Mouse (Mus musculus): Measurements from ENCODE around the gene Rnf103.

Rnf103 gene

DNA sequence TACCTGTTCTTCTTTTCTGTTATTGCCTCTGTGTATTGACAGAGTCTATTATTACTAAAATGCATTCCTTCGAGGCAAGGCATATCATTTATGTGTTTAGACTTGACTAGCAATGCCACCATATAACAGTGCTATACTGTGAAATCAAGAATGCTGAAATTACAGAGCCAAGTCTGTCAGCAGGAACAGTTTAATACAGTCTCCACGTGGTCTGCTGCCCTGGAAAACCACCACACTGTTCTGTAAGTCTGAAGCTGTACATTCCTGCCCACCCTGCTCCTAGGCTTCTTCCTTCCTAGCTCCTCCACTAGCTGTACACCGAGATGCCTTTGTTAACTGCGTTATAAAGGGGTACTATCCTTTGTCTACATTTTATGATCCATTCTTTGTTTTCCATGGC is 1.6 kb upstream of the Rnf103 start:
- in situ Hi-C loops (cut with MboI, MseI), result loop anchor here (5.0 kb wide), 1 partner anchor 50 kb away; the partner anchor contains the start of gene Rmnd5a

DNA sequence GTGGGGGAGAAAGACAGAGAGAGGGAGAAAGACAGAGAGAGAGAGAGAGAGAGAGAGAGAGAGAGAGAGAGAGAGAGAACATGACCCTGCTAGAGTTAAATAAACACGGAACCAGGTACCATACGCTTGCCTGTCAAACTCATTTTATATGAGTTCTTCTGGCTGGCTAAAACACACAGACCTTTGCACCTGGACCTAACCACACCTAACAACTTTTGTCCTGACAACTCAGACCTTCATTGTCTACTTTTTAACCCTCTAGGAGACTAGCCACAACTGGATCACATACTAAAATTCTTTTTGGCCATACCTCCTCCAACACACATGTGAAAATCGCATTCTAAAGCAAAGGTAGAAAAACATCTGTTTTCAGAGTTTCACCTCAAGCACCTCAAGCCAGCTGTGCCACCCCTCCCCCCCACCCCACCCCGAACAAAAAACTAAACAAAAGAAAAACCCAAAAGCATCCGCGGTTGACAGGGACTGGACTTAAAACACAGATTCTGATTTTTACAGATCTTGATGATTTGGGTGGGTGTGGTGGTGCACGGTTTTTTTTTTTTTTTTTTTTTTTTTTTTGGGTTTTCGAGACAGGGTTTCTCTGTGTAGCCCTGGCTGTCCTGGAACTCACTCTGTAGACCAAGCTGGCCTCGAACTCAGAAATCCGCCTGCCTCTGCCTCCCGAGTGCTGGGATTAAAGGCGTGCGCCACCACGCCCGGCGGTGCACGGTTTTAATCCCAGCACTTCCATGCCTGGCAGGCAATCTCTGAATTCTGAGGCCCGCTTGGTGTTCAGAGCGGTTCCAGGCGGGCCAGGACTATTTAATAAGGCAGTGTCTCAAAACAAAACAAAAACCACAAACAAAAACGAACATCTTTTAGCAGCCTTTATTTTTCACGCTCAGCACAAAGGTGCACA is 679 bp upstream of the Rnf103 start:
- in situ Hi-C loops (cut with MboI, MseI), result loop anchor here (5.0 kb wide), 1 partner anchor 51 kb away; the partner anchor contains the start of gene Rmnd5a

DNA sequence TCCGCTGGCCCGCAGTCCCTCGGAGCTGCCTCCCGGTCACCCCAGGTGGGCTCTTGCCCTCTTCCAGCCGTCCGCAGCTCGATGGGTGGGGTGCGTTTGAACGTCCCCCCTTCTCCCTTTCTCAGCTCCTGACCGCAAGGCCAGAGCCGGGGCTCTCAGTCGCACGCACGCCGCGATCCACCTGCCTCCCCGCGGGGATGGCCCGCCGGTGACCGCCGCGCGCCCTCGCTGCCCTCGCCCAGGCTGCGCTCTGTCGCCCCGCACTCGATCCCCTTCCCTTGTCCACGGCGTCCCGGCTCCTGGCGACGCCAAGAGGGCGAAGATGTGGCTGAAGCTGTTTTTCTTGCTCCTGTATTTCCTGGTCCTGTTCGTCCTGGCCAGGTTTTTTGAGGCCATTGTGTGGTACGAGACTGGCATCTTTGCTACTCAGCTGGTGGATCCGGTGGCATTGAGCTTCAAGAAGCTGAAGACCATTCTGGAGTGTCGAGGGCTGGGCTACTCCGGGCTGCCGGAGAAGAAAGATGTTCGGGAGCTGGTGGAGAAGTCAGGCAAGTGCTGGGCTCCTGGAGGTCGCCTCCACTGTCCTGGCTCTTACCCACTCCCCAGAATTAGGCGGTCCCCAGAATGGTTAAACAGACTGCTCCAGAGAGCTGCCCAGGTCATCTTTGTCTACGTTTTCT is 787 bp downstream of the Rnf103 start:
- in situ Hi-C loops (cut with MboI, MseI), result loop anchor here (5.0 kb wide), 1 partner anchor 52 kb away; the partner anchor contains the start of gene Rmnd5a

DNA sequence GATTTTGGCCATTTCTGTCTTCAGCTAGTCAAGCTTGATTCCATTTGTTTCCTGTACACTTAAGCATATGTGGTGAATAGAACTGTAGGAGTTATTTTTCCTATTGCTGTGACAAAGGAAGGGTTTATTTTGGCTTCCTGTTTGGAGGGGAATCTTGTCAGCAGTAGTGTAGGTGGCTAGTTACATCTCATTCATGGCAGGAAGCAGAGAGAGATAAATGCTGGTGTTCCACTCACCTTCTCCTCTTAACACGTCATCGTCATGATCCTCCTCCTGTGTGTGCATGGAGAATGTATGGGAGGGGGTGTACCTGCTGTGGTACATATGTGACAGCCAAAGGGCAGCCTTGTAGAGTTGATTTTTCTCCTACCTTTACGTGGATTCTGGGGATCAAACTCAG is 6.9 kb downstream of the Rnf103 start:
- in situ Hi-C loops (cut with MboI, MseI), result no loop called here

DNA sequence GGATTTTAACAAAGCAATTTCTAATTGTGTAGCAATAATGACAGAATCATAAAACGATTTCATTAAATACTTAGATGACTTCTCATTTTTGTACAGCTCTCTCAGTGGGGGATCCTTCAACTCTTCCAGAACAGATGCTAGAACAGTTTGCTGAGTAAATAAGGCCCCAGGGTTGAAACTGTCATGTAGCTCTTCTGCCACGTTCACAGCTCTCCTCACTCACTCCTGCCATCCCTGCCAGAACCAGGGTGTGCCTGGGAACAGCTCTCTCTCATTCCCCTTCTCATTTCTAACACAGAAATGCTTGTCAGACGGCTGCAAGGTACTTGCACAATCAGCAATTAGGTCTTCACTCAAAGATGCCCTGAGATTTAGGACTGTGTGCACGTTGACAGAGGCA is 9.3 kb downstream of the Rnf103 start:
- in situ Hi-C loops (cut with MboI, MseI), result no loop called here

DNA sequence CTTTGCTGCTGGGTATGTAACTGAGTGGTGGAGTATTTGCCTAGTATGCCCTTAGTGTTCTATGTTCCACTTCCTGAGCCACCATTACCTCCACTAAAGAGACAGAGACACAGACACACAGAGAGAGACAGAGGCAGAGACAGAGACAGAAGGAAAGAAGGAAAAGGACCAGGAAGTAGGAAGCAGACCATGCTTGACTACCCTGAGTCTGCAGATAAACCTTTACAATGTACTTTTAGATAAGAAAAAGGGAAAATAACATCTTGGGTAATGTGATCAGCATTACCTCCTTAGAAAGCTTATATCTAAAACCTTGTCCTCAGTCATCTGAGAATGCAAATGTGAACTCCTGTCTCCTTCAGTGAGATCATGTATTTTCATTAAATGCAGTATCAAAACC is 10.0 kb downstream of the Rnf103 start:
- in situ Hi-C loops (cut with MboI, MseI), result no loop called here

DNA sequence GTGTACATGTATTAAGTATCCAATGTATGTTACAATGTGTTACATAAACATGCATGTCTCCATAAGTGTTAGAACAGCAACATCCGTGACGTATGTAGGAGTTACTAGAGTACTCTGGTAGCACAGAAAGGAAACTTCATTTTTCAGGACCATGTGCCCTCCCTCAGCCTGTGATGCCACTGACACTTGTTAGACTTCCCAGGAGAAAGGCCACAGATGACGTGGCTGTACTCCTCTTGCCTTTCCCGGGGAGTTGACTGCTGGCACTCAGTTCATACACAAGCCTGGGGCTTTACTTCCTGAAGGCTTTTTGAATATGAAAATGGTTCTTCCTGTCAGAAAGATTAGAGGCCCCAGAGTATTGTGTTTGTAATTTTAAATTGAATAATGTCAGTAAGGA is 10.4 kb downstream of the Rnf103 start:
- in situ Hi-C loops (cut with MboI, MseI), result no loop called here

DNA sequence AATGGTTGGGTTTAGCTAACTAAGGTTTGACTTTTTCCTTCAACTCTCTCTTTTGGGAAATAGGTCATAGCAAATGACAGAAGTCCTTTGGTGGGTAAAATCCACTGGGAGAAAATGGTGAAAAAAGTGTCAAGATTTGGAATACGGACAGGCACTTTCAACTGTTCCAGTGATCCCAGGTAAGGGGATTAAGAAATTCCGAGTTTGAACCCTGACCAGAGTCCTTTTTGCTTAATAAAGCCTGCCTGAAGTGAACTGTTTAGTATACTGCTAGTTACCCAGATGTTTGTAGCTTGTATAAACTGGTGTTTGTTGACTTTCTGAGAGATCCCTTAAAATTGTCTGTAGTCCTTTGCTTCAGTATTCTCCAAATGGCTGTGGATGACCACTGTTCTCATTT is 12.0 kb downstream of the Rnf103 start:
- in situ Hi-C loops (cut with MboI, MseI), result loop anchor here (5.0 kb wide), 1 partner anchor 67 kb away; no protein-coding TSS in a partner anchor

DNA sequence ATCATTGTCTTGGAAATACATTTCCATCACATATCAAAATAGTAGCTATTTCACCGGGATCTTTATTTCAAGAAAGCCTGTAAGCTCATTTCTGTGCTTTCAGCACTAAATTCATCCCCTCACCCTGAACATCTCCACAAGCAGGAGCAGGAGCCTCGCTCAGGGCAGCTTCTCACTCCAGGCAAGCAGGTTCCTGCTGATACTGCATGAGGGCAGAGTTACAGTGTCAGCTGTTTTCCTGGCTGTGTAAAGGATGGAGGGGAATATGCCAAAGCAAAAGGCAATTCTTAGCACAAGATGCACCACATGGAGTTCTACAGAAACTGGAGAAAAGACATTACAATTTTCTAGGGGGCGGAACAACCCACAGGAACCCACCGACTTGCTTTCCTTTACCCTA is 25.8 kb downstream of the Rnf103 start:
- in situ Hi-C loops (cut with MboI, MseI), result no loop called here

DNA sequence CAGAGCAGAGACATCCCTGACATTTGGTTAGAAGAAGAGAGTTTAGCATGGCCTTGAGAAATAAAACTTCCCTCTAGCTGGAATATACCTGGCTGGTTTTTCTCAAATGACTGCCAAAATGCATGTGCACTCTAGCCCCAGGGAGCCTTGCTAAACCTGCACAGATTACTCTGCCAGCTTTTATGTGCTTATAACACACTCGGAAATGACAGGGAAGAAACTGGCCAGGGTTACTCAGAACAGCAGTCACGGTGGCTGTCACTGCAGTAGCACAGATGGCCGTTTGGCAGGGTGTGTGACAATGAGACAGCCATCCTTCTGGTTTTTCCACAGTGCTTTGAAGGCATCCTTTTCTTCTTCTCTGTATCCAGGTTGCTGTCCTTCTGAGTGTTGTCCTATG is 31.9 kb downstream of the Rnf103 start:
- in situ Hi-C loops (cut with MboI, MseI), result no loop called here

DNA sequence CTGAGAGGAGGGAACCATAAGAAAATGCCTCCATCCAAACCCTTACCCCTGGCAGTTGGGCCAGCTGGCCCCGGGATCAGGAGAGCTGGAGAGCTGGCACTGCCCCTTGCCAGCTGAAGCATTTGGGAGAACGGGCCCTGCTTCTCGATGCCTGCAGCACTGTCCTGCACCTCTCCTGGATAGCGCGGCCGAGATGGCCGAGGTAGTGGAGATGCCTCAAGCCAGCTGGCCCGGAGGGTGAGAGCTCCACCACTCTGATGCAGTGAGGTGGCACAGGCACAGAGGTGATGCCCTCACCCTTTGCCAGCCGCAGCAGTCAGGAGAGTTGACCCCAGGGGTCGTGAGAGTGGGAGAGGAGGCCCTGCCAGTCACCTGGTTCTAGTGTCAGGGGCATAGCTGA is 33.4 kb downstream of the Rnf103 start:
- in situ Hi-C loops (cut with MboI, MseI), result no loop called here

DNA sequence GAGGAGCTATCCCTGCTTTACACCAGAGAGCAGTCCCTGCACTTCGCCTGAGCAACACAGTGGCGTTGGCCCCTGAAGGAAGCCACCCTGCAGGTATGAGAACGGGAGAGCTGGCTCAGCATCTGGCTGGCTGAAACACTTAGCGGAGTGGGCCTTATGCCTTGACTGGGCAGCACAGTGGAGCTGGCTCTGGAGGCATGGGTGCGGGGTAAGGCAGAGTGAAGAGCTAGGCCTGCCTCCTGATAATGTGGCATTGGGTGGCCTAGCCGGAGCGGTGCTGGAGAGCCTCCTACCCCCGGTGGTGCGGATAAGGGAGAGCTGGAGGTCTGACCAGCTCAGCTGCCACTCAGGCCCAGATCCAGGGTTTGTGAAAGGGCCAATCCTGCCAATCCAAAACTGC is 34.1 kb downstream of the Rnf103 start:
- in situ Hi-C loops (cut with MboI, MseI), result no loop called here

DNA sequence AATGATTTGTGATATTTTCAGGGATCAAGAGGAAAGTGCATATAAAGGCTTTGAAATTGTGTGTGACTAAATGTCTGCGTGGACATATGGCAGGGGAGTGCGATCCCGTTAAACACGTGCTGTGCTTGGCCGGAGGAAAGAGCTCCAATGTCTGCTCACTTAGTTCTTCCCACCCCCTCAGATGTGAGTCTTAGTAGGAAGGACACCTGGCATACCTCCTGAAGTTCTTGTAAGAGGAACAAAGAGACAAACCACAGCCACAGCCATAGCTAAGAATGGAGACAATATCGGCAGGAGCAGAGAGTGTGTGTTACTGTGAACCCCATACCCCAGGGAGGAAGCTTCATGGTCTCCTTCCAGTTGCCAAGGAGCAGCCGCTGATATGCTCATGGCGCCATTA is 36.5 kb downstream of the Rnf103 start:
- in situ Hi-C loops (cut with MboI, MseI), result no loop called here

DNA sequence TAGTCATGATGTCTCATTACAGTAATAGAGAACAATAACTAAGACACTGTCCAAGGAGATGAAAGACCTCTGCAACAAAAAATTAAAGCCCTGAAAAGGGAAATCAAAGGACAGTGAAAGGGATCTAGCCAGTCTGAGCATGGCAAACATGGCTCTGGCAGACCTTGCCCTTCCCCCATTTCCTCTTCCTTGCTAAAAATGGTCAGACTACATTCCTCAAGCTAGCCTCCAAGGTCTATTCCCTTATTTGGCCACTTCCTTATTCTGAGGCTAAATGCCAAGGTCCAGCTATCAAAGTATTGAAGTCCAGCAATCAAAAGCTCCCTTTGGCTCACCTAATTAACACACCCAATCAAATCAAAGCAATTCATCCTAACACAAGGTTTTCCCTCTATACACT is 43.6 kb downstream of the Rnf103 start:
- in situ Hi-C loops (cut with MboI, MseI), result no loop called here

DNA sequence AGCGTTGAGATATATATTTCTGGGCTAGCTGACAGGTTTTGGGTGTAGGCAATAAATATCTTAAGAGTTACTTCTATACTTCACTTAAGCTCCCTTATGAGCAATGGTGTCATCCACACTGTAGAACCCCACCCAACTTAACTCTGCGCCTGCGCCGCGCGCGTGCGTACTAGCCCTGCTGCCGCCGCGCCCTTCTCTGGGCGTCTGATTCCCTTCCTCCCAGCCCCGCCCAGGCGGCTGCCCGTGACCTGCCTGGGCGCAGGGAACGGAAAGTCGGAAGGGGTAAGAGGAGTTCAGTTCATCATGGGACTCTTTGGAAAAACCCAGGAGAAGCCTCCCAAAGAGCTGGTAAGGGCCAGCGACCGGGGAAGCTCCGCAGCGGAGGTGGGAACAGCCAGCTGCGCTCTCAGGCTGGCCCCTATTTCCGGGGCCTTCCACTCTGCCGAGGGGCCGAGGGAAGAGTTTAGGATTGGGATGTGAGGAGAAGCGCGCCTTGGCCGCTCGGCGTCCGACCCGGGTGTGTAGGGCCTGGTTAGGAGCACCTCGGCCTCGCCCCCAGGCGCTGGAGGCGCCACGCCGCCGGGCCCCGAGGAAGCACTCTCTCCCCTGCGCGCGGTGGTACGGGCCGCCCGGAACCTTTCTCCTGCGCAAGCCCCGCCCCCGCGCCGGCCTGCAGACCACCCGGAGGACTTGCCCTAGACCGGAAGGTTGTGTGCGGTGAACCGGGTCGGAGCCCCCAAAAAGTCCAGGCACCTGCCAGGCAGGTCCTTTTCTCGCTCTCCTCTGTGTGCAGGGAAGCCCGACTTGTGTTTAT is 50.2 kb downstream of the Rnf103 start, which contains the start of gene Chmp3:
TSS of gene Chmp3 (plus strand) at position 112 of the 814 bp plus-strand sequence.
- in situ Hi-C loops (cut with MboI, MseI), result no loop called here

DNA sequence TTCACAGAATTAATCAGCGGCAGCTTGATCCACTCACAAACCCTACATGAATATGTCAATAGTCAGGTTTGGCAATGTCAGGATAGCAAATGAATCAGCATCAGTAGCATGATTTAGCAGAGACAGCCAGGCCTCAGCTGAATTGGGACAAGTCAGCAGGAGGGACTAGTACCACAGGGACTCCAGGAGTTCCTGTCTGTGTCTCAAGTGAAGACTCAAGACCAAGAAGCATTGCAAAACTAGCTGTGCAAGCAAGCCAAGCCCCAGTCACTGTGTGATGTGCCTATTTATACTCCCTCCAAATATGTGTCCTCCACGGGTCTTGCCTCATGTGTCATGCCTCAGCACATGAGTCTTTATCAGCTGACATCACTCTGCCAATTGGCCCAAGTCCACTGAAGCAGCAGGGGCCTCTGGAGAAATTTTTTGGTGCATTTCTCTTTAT is 61.8 kb downstream of the Rnf103 start:
- in situ Hi-C loops (cut with MboI, MseI), result no loop called here

DNA sequence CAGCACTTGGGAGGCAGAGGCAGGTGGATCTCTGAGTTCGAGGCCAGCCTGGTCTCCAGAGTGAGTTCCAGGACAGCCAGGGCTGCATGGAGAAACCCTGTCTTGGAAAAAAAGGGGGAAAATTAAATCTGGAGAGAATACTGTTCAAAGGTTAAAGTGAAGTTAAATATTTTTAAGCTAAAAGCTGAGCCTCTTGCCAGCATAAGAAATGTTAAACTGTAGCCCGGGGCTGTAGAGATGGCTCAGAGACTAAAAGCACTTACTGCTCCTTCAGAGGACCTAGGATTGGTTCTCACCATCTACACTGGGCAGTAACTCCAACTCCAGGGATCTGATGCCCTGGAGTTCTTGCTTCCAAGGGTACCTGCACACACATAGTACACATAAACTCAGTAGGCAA is 63.1 kb downstream of the Rnf103 start:
- in situ Hi-C loops (cut with MboI, MseI), result no loop called here
